Mouse (Mus musculus) stomach, postnatal 0 days (tissue): ENCODE results near the gene Pias1. TPM values are rescaled to one million over a fixed set of nuclear protein-coding genes. Genes with fewer than 3 reads are reported as not detected.

Source experiments
- ATAC-seq: fragments of 200-750 bp; cut with Nextera tagmentation; 2 replicates; pipeline ENCODE4 v1.8.0; 2017; ENCODE audit not compliant: low FRiP score, low TSS enrichment
- DNase-seq: peaks from one replicate; pipeline ENCODE4 v3.0.0-alpha.2; 2016; ENCODE audit warnings: low spot score
- H3K27ac ChIP-seq: fragments of 300-500 bp; sonication (generic); replicated peaks from 2 replicates; pipeline ENCODE4 v1.5.1; 2014; ENCODE audit warnings: mild to moderate bottlenecking, control low read depth
- H3K27me3 ChIP-seq: fragments of 300-500 bp; sonication (generic); 2 replicates; pipeline ENCODE4 v1.6.1; 2014; ENCODE audit warnings: low read length; ENCODE audit not compliant: control insufficient read depth, insufficient read depth
- H3K36me3 ChIP-seq: fragments of 300-500 bp; sonication (generic); 2 replicates; pipeline ENCODE4 v1.6.1; 2014; ENCODE audit warnings: low read length, mixed read lengths; ENCODE audit not compliant: control insufficient read depth, insufficient read depth
- H3K4me1 ChIP-seq: fragments of 300-500 bp; sonication (generic); replicated peaks from 2 replicates; pipeline ENCODE4 v1.6.1; 2014; ENCODE audit warnings: antibody characterized with exemption; ENCODE audit not compliant: control insufficient read depth, insufficient read depth
- H3K4me2 ChIP-seq: fragments of 300-500 bp; sonication (generic); replicated peaks from 2 replicates; pipeline ENCODE4 v1.6.1; 2014; ENCODE audit warnings: low read depth, mild to moderate bottlenecking, control low read depth, moderate library complexity
- H3K4me3 ChIP-seq: fragments of 300-500 bp; sonication (generic); 2 replicates; pipeline ENCODE4 v1.5.1; 2014; ENCODE audit warnings: low read depth, low read length, control low read depth
- H3K9ac ChIP-seq: fragments of 300-500 bp; sonication (generic); 2 replicates; pipeline ENCODE4 v1.6.1; 2014; ENCODE audit warnings: mild to moderate bottlenecking, low read length, control low read depth, mixed read lengths
- H3K9me3 ChIP-seq: fragments of 300-500 bp; sonication (generic); 2 replicates; pipeline ENCODE4 v1.6.1; 2016; ENCODE audit warnings: low read length; ENCODE audit not compliant: control insufficient read depth
- CTCF ChIP-seq: IDR thresholded peaks from 2 replicates; pipeline ENCODE4 v1.5.1; 2016; ENCODE audit warnings: antibody characterized with exemption, low read depth, mild to moderate bottlenecking, moderate library complexity
- EP300 ChIP-seq: optimal IDR thresholded peaks from 2 replicates; pipeline ENCODE3; 2016; ENCODE audit warnings: antibody characterized with exemption
- WGBS: fragments of 180-500 bp; shearing (Covaris S2); extraction: QIAGEN DNeasy Blood & Tissue Kit; methylation state at CpG from one replicate; pipeline ENCODE4 v1.1.7; 2014; 5-methylcytosine and 5-hydroxymethylcytosine counted together
- polyA plus RNA-seq: library from polyadenylated mRNA; unstranded; fragments of >200 nt; fragmentation: Nextera tagmentation; extraction: Ambion mirVana; gene quantifications from 2 replicates; pipeline ENCODE4 v1.2.1, GENCODE M21; 2015

Pias1 gene
- polyA plus RNA-seq, 1 experiment from 2014 or later = 28.4 TPM

- no peaks in the 10 kb centered on the region for H3K36me3 ChIP-seq
- ATAC-seq = peak; percentile 91
- H3K9ac ChIP-seq = peak within 1 kb of the TSS; percentile 81
- peak within 1 kb of the TSS; percentile 77 for H3K4me3 ChIP-seq
- peak; percentile 85 for DNase-seq
- TF ChIP-seq CTCF (no peak), EP300 (no peak)
- 2% methylated on average over 20 of the region's 48 CpGs for WGBS
- peak within 1 kb of the TSS; percentile 92 for H3K27ac ChIP-seq
- H3K4me1 ChIP-seq = 0 out of 2 replicates have a peak, but pooled peaks cover 3% of the 10 kb centered on the region
- peak within 1 kb of the TSS; percentile 78 for H3K4me2 ChIP-seq
- H3K27me3 ChIP-seq = no peaks in the 10 kb centered on the region
- no peaks in the 10 kb centered on the region for H3K9me3 ChIP-seq
Measured at GRCm38 (mm10) chr9:62838506-62839171, 149.1 kb downstream of the Pias1 start, which contains the start of gene Cln6. Gene Cln6, plus strand, starts transcription at chr9:62838785.

GRCm38 (mm10) chr9:62838146-62838505 lies 149.6 kb downstream of the Pias1 start:
- Histone ChIP-seq H3K9me3 (no peaks in the 10 kb centered on the region), H3K27ac (peak overlapping the region; percentile 41; the same call in 1 of the 2 replicates), H3K4me2 (peak overlapping the region; percentile 78), H3K4me3 (peak overlapping the region; percentile 77), H3K27me3 (no peaks in the 10 kb centered on the region), H3K4me1 (0 out of 2 replicates have a peak, but pooled peaks cover 3% of the 10 kb centered on the region), H3K36me3 (no peaks in the 10 kb centered on the region), H3K9ac (no peak overlapping the region; the same call in 1 of the 2 replicates)
- DNase-seq (no peak), ATAC-seq (no peak)
- WGBS = 9% methylated on average over 8 of the region's 8 CpGs
- TF ChIP-seq CTCF = no peak
- no peak for TF ChIP-seq EP300

- ATAC-seq (no peak), DNase-seq (no peak)
Measured at GRCm38 (mm10) chr9:62837611-62838010, 150.1 kb downstream of the Pias1 start.

GRCm38 (mm10) chr9:62835705-62836446 lies 151.8 kb downstream of the Pias1 start:
- H3K4me1 ChIP-seq = 0 out of 2 replicates have a peak, but pooled peaks cover 3% of the 10 kb centered on the region
- TF ChIP-seq CTCF = no peak
- no peaks in the 10 kb centered on the region for H3K27me3 ChIP-seq
- no peak overlapping the region for H3K4me3 ChIP-seq
- ATAC-seq (no peak), DNase-seq (no peak)
- 55% methylated on average over 4 of the region's 4 CpGs for WGBS
- H3K27ac ChIP-seq = no peak overlapping the region
- H3K9me3 ChIP-seq = no peaks in the 10 kb centered on the region
- no peaks in the 10 kb centered on the region for H3K36me3 ChIP-seq
- H3K9ac ChIP-seq = no peak overlapping the region
- no peak overlapping the region for H3K4me2 ChIP-seq

More at GRCm38 (mm10) chr9:62837611-62838010, 150.1 kb downstream of the Pias1 start:
- H3K36me3 ChIP-seq = no peaks in the 10 kb centered on the region
- H3K9me3 ChIP-seq = no peaks in the 10 kb centered on the region
- WGBS = 46% methylated on average over 3 of the region's 3 CpGs
- no peak for TF ChIP-seq EP300
- TF ChIP-seq CTCF = no peak
- H3K27me3 ChIP-seq = no peaks in the 10 kb centered on the region
- H3K4me2 ChIP-seq = no peak overlapping the region
- no peak overlapping the region for H3K4me3 ChIP-seq
- 0 out of 2 replicates have a peak, but pooled peaks cover 3% of the 10 kb centered on the region for H3K4me1 ChIP-seq
- H3K9ac ChIP-seq = no peak overlapping the region
- H3K27ac ChIP-seq = peak overlapping the region; percentile 41; the same call in 1 of the 2 replicates

GRCm38 (mm10) chr9:62834906-62835305 lies 152.8 kb downstream of the Pias1 start:
- Histone ChIP-seq H3K4me3 (no peak overlapping the region), H3K4me1 (0 out of 2 replicates have a peak, but pooled peaks cover 3% of the 10 kb centered on the region), H3K27ac (no peak overlapping the region), H3K27me3 (no peaks in the 10 kb centered on the region), H3K9me3 (no peaks in the 10 kb centered on the region), H3K9ac (no peak overlapping the region), H3K36me3 (no peaks in the 10 kb centered on the region), H3K4me2 (no peak overlapping the region)
- TF ChIP-seq CTCF (no peak), EP300 (no peak)
- WGBS = 38% methylated on average over 5 of the region's 5 CpGs
- DNase-seq (no peak), ATAC-seq (no peak)

- DNase-seq = no peak
- no peak for ATAC-seq
- Histone ChIP-seq H3K27me3 (no peaks in the 10 kb centered on the region), H3K27ac (no peak overlapping the region), H3K4me1 (no peaks in the 10 kb centered on the region), H3K4me2 (no peak overlapping the region), H3K4me3 (no peak overlapping the region), H3K9me3 (no peaks in the 10 kb centered on the region), H3K36me3 (no peaks in the 10 kb centered on the region), H3K9ac (no peak overlapping the region)
- TF ChIP-seq EP300 (no peak), CTCF (no peak)
- WGBS = 66% methylated on average over 6 of the region's 6 CpGs
Measured at GRCm38 (mm10) chr9:62829877-62830276, 157.8 kb downstream of the Pias1 start.
